Mouse (Mus musculus) cerebellum, adult 2 months (tissue): Measurements from ENCODE around the gene Mxd1.

ENCODE experiments used
- CTCF ChIP-seq: fragments of 200-500 bp; IDR thresholded peaks from 2 replicates; pipeline ENCODE4 v1.5.1; 2011; ENCODE audit warnings: low read depth, mild to moderate bottlenecking, control low read depth, low read length, moderate library complexity, borderline replicate concordance; ENCODE audit not compliant: insufficient read depth
- POLR2A ChIP-seq: fragments of 200-500 bp; IDR thresholded peaks from 2 replicates; pipeline ENCODE4 v1.6.1; 2011; ENCODE audit warnings: low read length, control low read depth, borderline replicate concordance; ENCODE audit not compliant: insufficient read depth

DNA sequence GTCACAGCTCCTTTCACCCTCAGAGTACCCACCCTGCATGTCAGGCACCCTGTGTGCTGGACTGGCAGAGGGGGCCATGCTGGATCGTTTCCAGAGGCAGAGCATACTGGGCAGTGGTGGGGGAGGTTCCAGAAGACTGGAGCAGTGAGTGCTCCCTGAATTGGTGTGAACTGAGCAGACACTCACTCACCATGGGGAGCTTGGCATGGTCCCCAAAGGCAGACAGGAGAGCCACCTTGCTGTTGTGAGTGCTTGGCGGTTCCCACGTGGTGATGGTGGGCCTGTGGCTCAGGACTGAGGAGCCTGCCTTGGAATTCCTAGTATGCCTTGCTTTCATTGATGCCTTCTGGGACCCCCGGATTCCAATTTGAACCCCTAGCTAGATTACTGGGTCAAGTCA is 45.8 kb downstream of the Mxd1 start:
- TF ChIP-seq CTCF: no peak
- TF ChIP-seq POLR2A: no peak
